Mouse (Mus musculus): Measurements from ENCODE around the gene Adar. TPM values are rescaled to one million over a fixed set of nuclear protein-coding genes. Genes with fewer than 3 reads are reported as not detected.
A peak's percentile ranks its signal among the peaks of the same experiment; 100 is the strongest.

Adar gene
- 10 to 100 TPM; 87.9 to 91.6 TPM for total RNA-seq (2021)
- long read RNA-seq, experiment 1, full-length matches to known transcripts, result 3 of 42 reads
- long read RNA-seq, experiment 1, partial matches to known transcripts, result 38 of 42 reads
- long read RNA-seq, experiment 1, other reads (novel, unspliced or antisense), result 1 of 42 reads
- long read RNA-seq, experiment 2, full-length matches to known transcripts, result 2 of 111 reads
- long read RNA-seq, experiment 2, partial matches to known transcripts, result 107 of 111 reads
- long read RNA-seq, experiment 2, other reads (novel, unspliced or antisense), result 2 of 111 reads

- peak; percentile 94 to 95 for DNase-seq (ENCODE audit: low spot score in 2 of 2)
Observed at GRCm38 (mm10) chr3:89714359-89715206, at the start of gene Adar. Adar (plus strand) TSS chr3:89715022.

GRCm38 (mm10) chr3:89667131-89667530 is 47.7 kb upstream of the Adar start:
- DNase-seq (ENCODE audit: low spot score in 2 of 2), result no peak

GRCm38 (mm10) chr3:89671334-89671733 is 43.5 kb upstream of the Adar start:
- no peak for DNase-seq (ENCODE audit: low spot score in 2 of 2)

GRCm38 (mm10) chr3:89672573-89673317 is 42.1 kb upstream of the Adar start:
- DNase-seq (ENCODE audit: low spot score in 2 of 2), result no peak

GRCm38 (mm10) chr3:89677617-89678016 is 37.2 kb upstream of the Adar start:
- no peak for DNase-seq (ENCODE audit: low spot score in 2 of 2)

GRCm38 (mm10) chr3:89686031-89686430 is 28.8 kb upstream of the Adar start:
- no peak for DNase-seq (ENCODE audit: low spot score in 2 of 2)

- DNase-seq (ENCODE audit: low spot score in 2 of 2), result peak; percentile 92 to 96
Observed at GRCm38 (mm10) chr3:89688694-89689581, 25.9 kb upstream of the Adar start.

- DNase-seq (ENCODE audit: low spot score in 2 of 2), result no peak
Observed at GRCm38 (mm10) chr3:89691776-89692175, 23.0 kb upstream of the Adar start.

GRCm38 (mm10) chr3:89696152-89696821 is 18.5 kb upstream of the Adar start:
- DNase-seq (ENCODE audit: low spot score in 2 of 2), result peak; percentile 16 to 58

- no peak for DNase-seq (ENCODE audit: low spot score in 2 of 2)
Observed at GRCm38 (mm10) chr3:89698958-89699357, 15.9 kb upstream of the Adar start.

GRCm38 (mm10) chr3:89700461-89700860 is 14.4 kb upstream of the Adar start:
- no peak for DNase-seq (ENCODE audit: low spot score in 2 of 2)

- DNase-seq (ENCODE audit: low spot score in 2 of 2), result no peak
Observed at GRCm38 (mm10) chr3:89703596-89703995, 11.2 kb upstream of the Adar start.

- DNase-seq (ENCODE audit: low spot score in 2 of 2), result no peak
Observed at GRCm38 (mm10) chr3:89704064-89704463, 10.8 kb upstream of the Adar start.

GRCm38 (mm10) chr3:89715207-89715966 is 565 bp downstream of the Adar start:
- peak in 1 of 2 experiments; percentile 21 for DNase-seq (ENCODE audit: low spot score in 2 of 2)

- no peak for DNase-seq (ENCODE audit: low spot score in 2 of 2)
Observed at GRCm38 (mm10) chr3:89715967-89716256, 1.1 kb downstream of the Adar start.

- no peak for DNase-seq (ENCODE audit: low spot score in 2 of 2)
Observed at GRCm38 (mm10) chr3:89722032-89722431, 7.2 kb downstream of the Adar start.

GRCm38 (mm10) chr3:89723400-89724084 is 8.7 kb downstream of the Adar start:
- no peak for DNase-seq (ENCODE audit: low spot score in 2 of 2)

- DNase-seq (ENCODE audit: low spot score in 2 of 2), result no peak
Observed at GRCm38 (mm10) chr3:89727028-89727427, 12.2 kb downstream of the Adar start.

GRCm38 (mm10) chr3:89728848-89729247 is 14.0 kb downstream of the Adar start:
- DNase-seq (ENCODE audit: low spot score in 2 of 2), result no peak

Data from layer of hippocampus, postnatal 14 days (tissue).